Comparison of ENCODE assay signal across 8 mouse cellular contexts in genomic region chr7:28593206-28594111, GRCm38 (mm10). TPM values are rescaled to one million over a fixed set of nuclear protein-coding genes. Genes with fewer than 3 reads are reported as not detected.
DNase-seq lines count a peak whose midpoint lies in the region; ATAC-seq and TF ChIP-seq lines count a peak whose summit lies in the region.
"Had no signal": no experiment of that assay in that cellular context is flagged by ENCODE, and none has a peak within 500 bp of the region (broad histone marks: within the 10 kb centered on the region; RNA-seq: fewer than 3 reads in every experiment).

No protein-coding gene starts in this region.

- 25% methylated on average over 14 of the region's 14 CpGs for WGBS in kidney, postnatal 0 days
- 38% methylated on average over 14 of the region's 14 CpGs for WGBS in spleen, adult 2 months

- no peak for TF ChIP-seq POLR2A in spleen, adult 2 months (IDR thresholded peaks at IDR 0.05; ENCODE audit: low read depth, low read length)

- intact Hi-C loops in left cerebral cortex, postnatal 4 days (cut with DNase I) = no loop called here
- intact Hi-C loops in left cerebral cortex, adult 2 months (cut with DNase I) = no loop called here

- ATAC-seq in granulocyte monocyte progenitor cell, adult 5-6 weeks (replicated peaks; ENCODE audit: poor library complexity, severe bottlenecking) = peak; percentile 50
- ATAC-seq in kidney, postnatal 0 days (replicated peaks; ENCODE audit: low FRiP score, low read depth) = no peak

- peak overlapping the region; percentile 37; the same call in 1 of the 2 replicates for H3K27ac ChIP-seq in kidney, postnatal 0 days
- H3K27ac ChIP-seq in spleen, adult 2 months (ENCODE audit: insufficient read depth, low read length) = peak overlapping the region; percentile 39
- no peak overlapping the region for H3K27ac ChIP-seq in left cerebral cortex, adult 2 months
- H3K27ac ChIP-seq: macrophage had no signal

- no peaks in the 10 kb centered on the region for H3K36me3 ChIP-seq in kidney, postnatal 0 days (ENCODE audit: insufficient read depth, low read length)
- H3K36me3 ChIP-seq in spleen, adult 2 months (ENCODE audit: control insufficient read depth, insufficient read depth, low read length) = no peaks in the 10 kb centered on the region

- peak overlapping the region; percentile 4 for H3K4me2 ChIP-seq in kidney, postnatal 0 days (ENCODE audit: low read length)

- H3K9me3 ChIP-seq in kidney, postnatal 0 days (replicated peaks; ENCODE audit: low read length) = no peaks in the 10 kb centered on the region

- DNase-seq in 3134 (ENCODE audit: extremely low read depth, insufficient read length, low spot score) (peak; percentile 67), 416B (ENCODE audit: low read depth) (peak; percentile 21)
- peak; percentile 56 for DNase-seq in kidney, postnatal 0 days (ENCODE audit: low spot score)
- peak in 1 of 2 experiments; percentile 56 for DNase-seq in spleen, adult 2 months (ENCODE audit: low read depth in 1 of 2, low spot score in 2 of 2)
- no peak for DNase-seq in left cerebral cortex, postnatal 4 days
- no peak for DNase-seq in left cerebral cortex, adult 2 months (ENCODE audit: extremely low spot score in 1 of 2, low spot score in 2 of 2)

- peaks cover 59% of the 10 kb centered on the region for H3K4me1 ChIP-seq in kidney, postnatal 0 days (replicated peaks; ENCODE audit: insufficient read depth, low read length)
- H3K4me1 ChIP-seq in spleen, adult 2 months (ENCODE audit: control insufficient read depth, insufficient read depth, insufficient read length) = peaks cover 32% of the 10 kb centered on the region

- H3K27me3 ChIP-seq in kidney, postnatal 0 days (ENCODE audit: insufficient read depth, low read length) = no peaks in the 10 kb centered on the region
- no peaks in the 10 kb centered on the region for H3K27me3 ChIP-seq in spleen, adult 2 months (ENCODE audit: control insufficient read depth, insufficient read depth, low read length)

- H3K9ac ChIP-seq in kidney, postnatal 0 days (ENCODE audit: low read depth, low read length) = no peak overlapping the region

- TF ChIP-seq CTCF in kidney, postnatal 0 days (IDR thresholded peaks at IDR 0.05; ENCODE audit: low read depth) = no peak
- no peak for TF ChIP-seq CTCF in spleen, adult 2 months (IDR thresholded peaks at IDR 0.05; ENCODE audit: extremely low read depth, insufficient read depth, insufficient read length, insufficient replicate concordance)
- no peak for TF ChIP-seq CTCF in left cerebral cortex, adult 2 months (IDR thresholded peaks at IDR 0.05)

- no peak overlapping the region for H3K4me3 ChIP-seq in kidney, postnatal 0 days (replicated peaks; ENCODE audit: low read depth, low read length)
- no peak overlapping the region; the same call in 1 of the 2 replicates for H3K4me3 ChIP-seq in spleen, adult 2 months (ENCODE audit: extremely low read depth, insufficient read depth, insufficient read length)
- no peak overlapping the region for H3K4me3 ChIP-seq in left cerebral cortex, adult 2 months

RNA-seq across cellular contexts. Expression of gene Samd4b, which starts 4.5 kb away (rescaled TPM):
- total RNA-seq in granulocyte monocyte progenitor cell, adult 5-6 weeks (2014; fragmentation: Nextera tagmentation) = 17.5 and 25.0 TPM in 2 replicates
- total RNA-seq in granulocyte monocyte progenitor cell, adult 5-6 weeks (2017) = 3.4 and 3.9 TPM in 2 replicates
- polyA plus RNA-seq in kidney, postnatal 0 days (2015; fragmentation: Nextera tagmentation; extraction: Ambion mirVana) = 18.4 and 19.5 TPM in 2 replicates
- polyA plus RNA-seq in spleen, adult 2 months (2012; rRNA removed) = 48.2 and 68.2 TPM in 2 replicates
- total RNA-seq in left cerebral cortex, postnatal 4 days (2021) = 10 to 100 TPM; 67.9 to 70.0 TPM
- 10 to 100 TPM; 74.9 to 78.9 TPM for total RNA-seq in left cerebral cortex, adult 2 months (2021)

RNA-seq across cellular contexts. Expression of gene Pak4, which starts 4.5 kb away (rescaled TPM):
- total RNA-seq in granulocyte monocyte progenitor cell, adult 5-6 weeks (2014; fragmentation: Nextera tagmentation) = 3.2 and 3.7 TPM in 2 replicates
- total RNA-seq in granulocyte monocyte progenitor cell, adult 5-6 weeks (2017) = 3.4 and 6.4 TPM in 2 replicates
- 33.5 and 36.6 TPM in 2 replicates for polyA plus RNA-seq in kidney, postnatal 0 days (2015; fragmentation: Nextera tagmentation; extraction: Ambion mirVana)
- 13.2 and 17.6 TPM in 2 replicates for polyA plus RNA-seq in spleen, adult 2 months (2012; rRNA removed)
- 10 to 100 TPM; 11.6 to 11.9 TPM for total RNA-seq in left cerebral cortex, postnatal 4 days (2021)
- 1 to 10 TPM; 8.2 to 9.8 TPM for total RNA-seq in left cerebral cortex, adult 2 months (2021)

RNA-seq across cellular contexts. Expression of gene Acp7, which starts 37.7 kb away (rescaled TPM):
- total RNA-seq in granulocyte monocyte progenitor cell, adult 5-6 weeks (2014; fragmentation: Nextera tagmentation) = not detected in 2 replicates
- total RNA-seq in granulocyte monocyte progenitor cell, adult 5-6 weeks (2017) = not detected in 2 replicates
- polyA plus RNA-seq in kidney, postnatal 0 days (2015; fragmentation: Nextera tagmentation; extraction: Ambion mirVana) = not detected in 2 replicates
- not detected in 2 replicates for polyA plus RNA-seq in spleen, adult 2 months (2012; rRNA removed)
- under 1 TPM; 0.18 to 0.89 TPM for total RNA-seq in left cerebral cortex, postnatal 4 days (2021)
- total RNA-seq in left cerebral cortex, adult 2 months (2021) = 1 to 10 TPM; 1.4 to 2.5 TPM
- polyA plus RNA-seq: macrophage had no signal

RNA-seq across cellular contexts. Expression of gene Nccrp1, which starts 46.4 kb away (rescaled TPM):
- total RNA-seq in granulocyte monocyte progenitor cell, adult 5-6 weeks (2014; fragmentation: Nextera tagmentation) = not detected in 2 replicates
- total RNA-seq in granulocyte monocyte progenitor cell, adult 5-6 weeks (2017) = not detected in 2 replicates
- 5.5 and 7.3 TPM in 2 replicates for polyA plus RNA-seq in kidney, postnatal 0 days (2015; fragmentation: Nextera tagmentation; extraction: Ambion mirVana)
- 0.81 and 1.0 TPM in 2 replicates for polyA plus RNA-seq in spleen, adult 2 months (2012; rRNA removed)
- total RNA-seq in left cerebral cortex, postnatal 4 days (2021) = not detected
- under 1 TPM in 1 of 2 experiments, not detected in 1; 0.30 TPM for total RNA-seq in left cerebral cortex, adult 2 months (2021)
- polyA plus RNA-seq: macrophage had no signal

RNA-seq across cellular contexts. Expression of gene Sycn, which starts 52.8 kb away (rescaled TPM):
- not detected in 2 replicates for total RNA-seq in granulocyte monocyte progenitor cell, adult 5-6 weeks (2014; fragmentation: Nextera tagmentation)
- not detected in 2 replicates for total RNA-seq in granulocyte monocyte progenitor cell, adult 5-6 weeks (2017)
- 0.27 and 0.45 TPM in 2 replicates for polyA plus RNA-seq in kidney, postnatal 0 days (2015; fragmentation: Nextera tagmentation; extraction: Ambion mirVana)
- 3,549 and 8,446 TPM in 2 replicates for polyA plus RNA-seq in spleen, adult 2 months (2012; rRNA removed)
- not detected for total RNA-seq in left cerebral cortex, postnatal 4 days (2021)
- total RNA-seq in left cerebral cortex, adult 2 months (2021) = not detected
- polyA plus RNA-seq: macrophage had no signal

Comparison
In these comparisons a context has a peak if more than half of its experiments do, and no peak if none do; other contexts are left out.
1. DNase-seq: peak in 3134 (single experiment), 416B (single experiment) and kidney, postnatal 0 days (single experiment); none in left cerebral cortex, postnatal 4 days (single experiment) and left cerebral cortex, adult 2 months (0 of 2).